Mouse (Mus musculus) cortical plate, adult 2 months (tissue): Measurements from ENCODE around the gene Sorbs1.

Experiments used
- CTCF ChIP-seq: fragments of 200-500 bp; IDR thresholded peaks from 2 replicates; pipeline ENCODE4 v1.5.1; 2011; ENCODE audit warnings: mild to moderate bottlenecking, control low read depth, low read length; ENCODE audit not compliant: insufficient read depth; ENCODE audit errors: extremely low read depth
- POLR2A ChIP-seq: fragments of 200-500 bp; IDR thresholded peaks from 2 replicates; pipeline ENCODE4 v1.6.1; 2011; ENCODE audit warnings: mild to moderate bottlenecking, low read length, control low read depth; ENCODE audit not compliant: insufficient read depth; ENCODE audit errors: extremely low read depth

DNA sequence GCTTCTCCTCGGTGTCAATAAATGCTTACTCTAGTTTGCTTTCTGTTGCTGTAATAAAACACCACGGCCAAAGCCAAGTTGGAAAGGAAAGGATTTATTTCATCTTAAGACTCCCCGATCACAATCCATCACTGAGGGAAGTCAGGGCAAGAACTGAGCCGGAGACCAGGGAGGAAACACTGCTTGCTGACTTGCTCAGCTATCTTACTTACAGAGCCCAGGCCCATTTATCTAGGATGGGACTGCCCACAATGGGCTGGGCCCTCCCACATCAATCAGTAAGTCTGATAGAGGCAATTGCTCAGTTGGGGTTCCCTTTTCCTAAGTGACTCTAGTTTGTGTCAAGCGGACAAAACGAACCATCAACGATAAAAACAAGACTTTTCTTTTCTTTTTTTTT, 29.2 kb upstream of the Sorbs1 start:
- no peak for TF ChIP-seq POLR2A
- TF ChIP-seq CTCF, result no peak
